Mouse (Mus musculus) hematopoietic stem cell, adult 5-6 weeks (primary cell): ENCODE measurements around the gene Mt3. TPM values are rescaled to one million over a fixed set of nuclear protein-coding genes. Genes with fewer than 3 reads are reported as not detected.

Experiments
- ATAC-seq, 2 experiments: fragments of 125-278 bp in 1 of 2; replicated peaks in 1 of 2; 2 replicates each; pipeline ENCODE4 v1.8.0; 2016 to 2017; ENCODE audit warnings: inconsistent platforms in 2 of 2, mild to moderate bottlenecking in 2 of 2, moderate number of reproducible peaks in 2 of 2, low read depth in 1 of 2, moderate TSS enrichment in 1 of 2; ENCODE audit not compliant: low FRiP score in 2 of 2, poor library complexity in 2 of 2, severe bottlenecking in 2 of 2, insufficient read depth in 1 of 2, low TSS enrichment in 1 of 2
- total RNA-seq: library from RNA; stranded (forward); fragments of 172-1452, 232-1000 nt; gene quantifications from 2 replicates; pipeline ENCODE4 v1.2.3, GENCODE M21; 2017

Mt3 gene
- total RNA-seq, 1 experiment from 2014 or later: not detected

DNA sequence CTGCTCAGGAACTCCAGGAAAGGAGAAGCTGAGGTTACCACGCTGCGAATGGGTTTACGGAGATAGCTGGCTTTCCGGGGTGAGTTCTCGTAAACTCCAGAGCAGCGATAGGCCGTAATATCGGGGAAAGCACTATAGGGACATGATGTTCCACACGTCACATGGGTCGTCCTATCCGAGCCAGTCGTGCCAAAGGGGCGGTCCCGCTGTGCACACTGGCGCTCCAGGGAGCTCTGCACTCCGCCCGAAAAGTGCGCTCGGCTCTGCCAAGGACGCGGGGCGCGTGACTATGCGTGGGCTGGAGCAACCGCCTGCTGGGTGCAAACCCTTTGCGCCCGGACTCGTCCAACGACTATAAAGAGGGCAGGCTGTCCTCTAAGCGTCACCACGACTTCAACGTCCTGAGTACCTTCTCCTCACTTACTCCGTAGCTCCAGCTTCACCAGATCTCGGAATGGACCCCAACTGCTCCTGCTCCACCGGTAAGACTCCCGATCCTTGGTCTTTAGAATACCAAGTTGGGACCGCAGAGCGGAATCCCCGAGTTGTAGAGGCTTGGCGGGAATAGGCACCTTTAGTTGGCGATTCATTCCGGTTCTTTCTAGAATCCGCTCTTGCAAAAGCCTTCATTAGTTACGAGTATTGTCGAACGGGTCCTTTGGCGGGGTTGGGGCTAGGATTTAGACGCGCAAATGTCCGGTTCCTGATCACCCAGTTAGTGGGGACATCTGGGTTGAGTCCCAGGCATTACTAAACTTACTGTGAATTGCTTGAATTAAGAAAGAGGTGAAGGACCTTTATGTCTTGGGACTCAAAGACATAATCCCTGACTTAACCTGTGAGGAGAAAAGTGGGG, 26.7 kb downstream of the Mt3 start, which contains the start of gene Mt1:
TSS of gene Mt1 (plus strand) at position 226 of the 856 bp plus-strand sequence.
- ATAC-seq: peak; percentile 65 to 80

DNA sequence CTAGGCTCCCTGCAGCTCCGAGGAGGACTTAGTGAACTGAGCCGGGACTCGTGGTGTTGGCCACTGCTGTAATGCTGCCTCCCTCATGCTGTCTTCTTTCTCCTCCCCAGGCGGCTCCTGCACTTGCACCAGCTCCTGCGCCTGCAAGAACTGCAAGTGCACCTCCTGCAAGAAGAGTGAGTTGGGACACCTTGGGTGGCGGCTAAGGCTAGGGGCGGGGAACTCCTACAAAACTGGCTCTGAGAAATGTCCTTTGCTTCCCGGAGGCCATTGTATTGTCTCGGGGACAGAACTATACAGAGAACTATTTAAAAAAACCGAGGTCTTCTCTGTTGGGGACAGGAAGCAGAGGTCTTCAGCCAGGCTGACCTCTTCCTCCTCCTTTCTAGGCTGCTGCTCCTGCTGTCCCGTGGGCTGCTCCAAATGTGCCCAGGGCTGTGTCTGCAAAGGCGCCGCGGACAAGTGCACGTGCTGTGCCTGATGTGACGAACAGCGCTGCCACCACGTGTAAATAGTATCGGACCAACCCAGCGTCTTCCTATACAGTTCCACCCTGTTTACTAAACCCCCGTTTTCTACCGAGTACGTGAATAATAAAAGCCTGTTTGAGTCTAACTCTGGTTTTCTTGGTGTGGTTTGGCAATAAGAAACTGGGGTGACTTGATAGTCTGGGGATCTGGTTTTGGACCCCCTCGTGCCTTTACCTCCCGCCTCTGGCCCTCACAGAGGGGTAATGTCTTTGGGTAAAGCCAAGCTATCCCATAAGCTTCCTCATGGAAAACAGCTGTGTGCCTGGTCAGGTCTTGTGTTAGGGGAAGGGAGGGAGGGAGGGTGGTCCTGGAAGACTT, 27.5 kb downstream of the Mt3 start:
- ATAC-seq: peak in 1 of 2 experiments; percentile 14; a peak in 1 of 4 replicates

DNA sequence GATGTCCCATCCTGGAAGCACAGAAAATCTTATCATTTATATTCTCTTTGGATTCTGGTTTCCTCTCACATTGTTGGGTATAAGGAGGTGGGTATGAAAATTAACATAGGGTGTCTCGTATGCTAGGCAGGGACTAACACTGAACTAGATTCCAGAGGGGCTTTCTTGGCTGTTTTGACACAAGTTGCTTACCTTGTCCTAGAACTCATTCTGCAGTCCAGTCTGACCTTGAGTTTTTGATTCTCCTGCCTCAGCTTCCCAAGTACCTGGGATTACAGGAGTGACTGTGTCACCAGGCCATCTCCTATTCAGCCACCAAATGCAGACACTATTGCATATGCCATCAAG, 28.1 kb downstream of the Mt3 start:
- no peak for ATAC-seq

DNA sequence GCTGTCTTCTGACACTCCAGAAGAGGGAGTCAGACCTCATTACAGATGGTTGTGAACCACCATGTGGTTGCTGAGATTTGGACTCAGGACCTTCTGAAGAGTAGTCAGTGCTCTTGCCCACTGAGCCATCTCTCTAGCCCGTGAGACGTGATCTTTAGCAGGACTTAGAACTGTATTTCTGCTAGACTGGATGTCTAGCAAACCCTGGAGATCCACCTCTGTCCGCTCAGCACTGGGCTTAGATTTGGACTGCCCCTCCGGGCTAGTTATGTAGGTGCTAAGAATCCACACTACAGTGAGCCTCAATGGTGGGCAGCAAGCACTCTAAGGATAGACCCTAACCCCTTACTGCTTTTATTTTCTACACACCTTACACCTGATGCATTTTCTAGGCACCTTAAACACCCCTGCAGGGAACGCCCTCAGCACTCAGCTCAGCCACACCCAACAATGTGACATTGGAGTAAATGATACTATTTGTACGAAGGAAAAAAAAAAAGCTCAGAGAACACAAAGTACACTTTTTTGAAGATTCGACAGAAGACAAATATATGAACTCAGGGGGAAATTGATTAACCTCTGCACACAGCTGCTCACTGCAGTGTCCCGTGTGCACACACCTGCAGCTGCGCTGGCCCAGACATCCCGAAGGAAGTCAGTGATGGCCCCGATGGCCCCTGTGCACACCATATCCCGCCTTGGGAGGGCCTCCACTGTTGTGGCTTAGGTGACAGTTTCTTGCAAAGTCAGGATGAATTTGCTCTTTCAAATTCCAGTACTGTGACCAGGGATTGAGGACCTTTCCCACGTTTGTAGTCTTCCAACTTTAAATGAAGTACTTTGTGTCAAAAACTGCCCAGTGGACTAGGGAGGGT, 29.9 kb downstream of the Mt3 start:
- no peak for ATAC-seq

DNA sequence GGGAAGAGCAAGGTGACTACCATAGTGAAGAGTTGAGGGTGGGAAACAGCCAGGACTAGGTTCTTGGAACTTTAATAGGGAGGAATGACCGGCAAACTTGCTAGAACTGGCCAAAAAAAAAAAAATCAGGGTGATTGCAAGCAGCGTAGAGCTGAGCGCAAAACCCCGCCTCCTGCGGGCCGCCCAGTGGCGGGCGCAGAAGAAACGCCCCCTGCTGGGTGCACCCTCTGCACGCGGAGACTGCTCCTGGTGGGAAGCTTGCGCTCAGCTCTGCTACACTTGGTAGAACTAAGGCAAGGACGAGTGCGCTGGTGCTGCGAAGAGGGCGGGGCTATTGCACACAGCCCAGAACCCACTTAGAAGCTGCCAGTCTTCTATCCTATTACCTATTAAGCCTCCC, 30.7 kb downstream of the Mt3 start:
- peak; percentile 66 to 73 for ATAC-seq

GRCm38 (mm10) chr8:94184357-94184843, 32.0 kb downstream of the Mt3 start:
- ATAC-seq: no peak

DNA sequence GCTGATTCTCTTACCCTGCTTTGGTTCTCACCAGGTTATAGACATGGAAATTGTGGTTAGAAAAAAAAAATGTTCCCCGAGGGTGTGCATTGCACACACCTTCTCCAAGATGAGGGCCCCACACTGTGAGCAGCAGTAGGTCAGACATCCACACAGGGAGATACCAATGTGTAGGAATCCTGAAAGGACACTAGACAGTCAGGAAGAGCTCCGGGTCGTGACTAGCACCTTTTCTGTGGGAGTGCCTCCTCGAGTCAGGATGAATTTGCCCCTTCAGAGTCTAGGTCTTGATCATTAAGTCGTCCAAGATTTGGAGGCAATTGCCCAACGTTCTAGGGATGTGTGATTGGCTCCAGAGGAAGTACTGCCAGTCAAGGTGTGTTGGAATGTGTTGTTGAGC, 33.4 kb downstream of the Mt3 start:
- ATAC-seq: no peak

- ATAC-seq: peak; percentile 24 to 43; a peak in 3 of 4 replicates
Measured at GRCm38 (mm10) chr8:94186542-94186941, 34.1 kb downstream of the Mt3 start.

- ATAC-seq: no peak
Measured at GRCm38 (mm10) chr8:94187290-94188002, 35.0 kb downstream of the Mt3 start.

GRCm38 (mm10) chr8:94189275-94190031, 37.0 kb downstream of the Mt3 start:
- no peak for ATAC-seq

DNA sequence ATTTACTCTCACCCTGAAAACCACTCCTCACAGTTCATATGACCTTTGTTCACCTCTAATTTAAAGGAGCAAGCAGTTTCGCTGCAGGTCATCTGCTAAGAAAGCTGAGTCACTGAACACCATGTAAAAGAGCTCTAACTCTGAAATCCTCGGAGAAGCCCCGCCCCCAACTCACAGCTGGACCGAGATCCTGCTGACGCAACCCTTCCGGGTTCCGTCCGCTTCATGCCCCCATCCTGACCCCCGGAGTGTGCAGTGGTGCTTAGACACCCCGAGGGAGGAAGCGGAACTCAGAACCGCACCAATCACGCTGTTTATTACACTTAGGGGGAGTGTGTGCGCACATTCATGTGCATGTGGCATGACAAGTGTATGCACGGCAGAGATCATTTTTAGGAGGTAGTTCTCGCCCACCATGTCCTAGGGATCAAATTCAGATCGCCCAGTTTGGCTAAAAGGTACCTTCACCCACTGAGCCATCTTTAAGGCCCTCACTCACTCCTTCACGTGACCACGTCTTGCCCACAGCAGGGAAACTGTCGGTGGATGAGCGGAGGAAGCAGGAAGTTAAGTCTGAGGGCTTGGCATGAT, 38.8 kb downstream of the Mt3 start:
- ATAC-seq: peak; percentile 89 to 93

DNA sequence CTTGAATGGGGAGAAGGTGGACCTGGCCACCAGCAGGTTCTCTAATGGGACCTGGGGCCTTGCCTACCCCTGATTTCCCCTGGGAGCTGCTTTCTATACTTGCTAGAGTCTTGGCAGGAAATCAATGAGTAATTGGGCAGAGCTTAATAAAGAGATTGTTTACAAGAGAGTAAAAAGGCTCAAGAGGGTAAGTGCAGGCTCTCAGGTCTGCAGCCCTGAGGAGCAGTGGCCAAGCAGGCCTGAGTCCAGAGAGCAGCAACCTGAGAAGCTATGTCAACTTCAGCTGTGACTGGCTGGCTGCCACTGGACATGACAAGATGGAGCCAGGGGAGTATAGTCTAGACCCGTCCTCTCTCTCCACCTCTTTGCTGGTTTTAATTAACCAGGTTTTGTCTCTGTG, 40.5 kb downstream of the Mt3 start:
- ATAC-seq: no peak

GRCm38 (mm10) chr8:94194591-94195223, 42.3 kb downstream of the Mt3 start:
- ATAC-seq: no peak

- ATAC-seq: peak; percentile 49 to 64; a peak in 2 of 4 replicates
Measured at GRCm38 (mm10) chr8:94199202-94199869, 46.9 kb downstream of the Mt3 start.
